Mouse (Mus musculus): ENCODE results near the gene Kctd11.

- TF ChIP-seq CTCF (IDR thresholded peaks at IDR 0.05; ENCODE audit: low read depth, low read length), result no peak
- no peak for TF ChIP-seq POLR2A (IDR thresholded peaks at IDR 0.05; ENCODE audit: insufficient read depth, low read length)
- TF ChIP-seq EP300 (IDR thresholded peaks at IDR 0.05; ENCODE audit: insufficient read depth, low read depth, low read length), result no peak
Measured at GRCm38 (mm10) chr11:69922796-69923195, 41.6 kb upstream of the Kctd11 start.

All from ES-Bruce4 (cell line).